18 mouse cellular contexts compared by ENCODE assay signal in genomic region chr19:32313304-32313703, GRCm38 (mm10).
"Had no signal": no experiment of that assay in that cellular context is flagged by ENCODE, and none has a peak within 500 bp of the region (broad histone marks: within the 10 kb centered on the region; RNA-seq: fewer than 3 reads in every experiment).

No protein-coding gene starts in this region.

- DNase-seq: kidney, postnatal 36 days; liver; lung, adult 18-20 months; lung, postnatal 10 days; lung, postnatal 36 days; midbrain, embryonic 14.5 days; right cerebral cortex, adult 18-20 months; right cerebral cortex, postnatal 14 days; right cerebral cortex, postnatal 4 days; spleen, adult 18-20 months; thymus, postnatal 25 days had no signal

- ATAC-seq: liver, embryonic 12.5 days had no signal

- H3K4me3 ChIP-seq: limb, embryonic 10.5 days; limb, embryonic 13.5 days; liver, embryonic 12.5 days; liver, embryonic 15.5 days; lung, embryonic 15.5 days; stomach, embryonic 15.5 days had no signal

- H3K27ac ChIP-seq: kidney, postnatal 0 days; limb, embryonic 10.5 days; limb, embryonic 13.5 days; liver, embryonic 12.5 days; liver, embryonic 15.5 days; lung, embryonic 15.5 days; stomach, embryonic 15.5 days had no signal
